Mouse (Mus musculus) testis, adult 2 months (tissue): ENCODE results near the gene Daam1.

Experiments
- CTCF ChIP-seq: fragments of 200-500 bp; IDR thresholded peaks from 2 replicates; pipeline ENCODE4 v1.5.1; 2012; ENCODE audit warnings: low read depth, mild to moderate bottlenecking, inconsistent platforms, low read length, moderate library complexity; ENCODE audit not compliant: control insufficient read depth, insufficient read depth, insufficient replicate concordance
- POLR2A ChIP-seq: fragments of 200-500 bp; IDR thresholded peaks from 2 replicates; pipeline ENCODE4 v1.6.1; 2012; ENCODE audit warnings: low read depth, mild to moderate bottlenecking, inconsistent platforms, low read length, moderate library complexity; ENCODE audit not compliant: control insufficient read depth

DNA sequence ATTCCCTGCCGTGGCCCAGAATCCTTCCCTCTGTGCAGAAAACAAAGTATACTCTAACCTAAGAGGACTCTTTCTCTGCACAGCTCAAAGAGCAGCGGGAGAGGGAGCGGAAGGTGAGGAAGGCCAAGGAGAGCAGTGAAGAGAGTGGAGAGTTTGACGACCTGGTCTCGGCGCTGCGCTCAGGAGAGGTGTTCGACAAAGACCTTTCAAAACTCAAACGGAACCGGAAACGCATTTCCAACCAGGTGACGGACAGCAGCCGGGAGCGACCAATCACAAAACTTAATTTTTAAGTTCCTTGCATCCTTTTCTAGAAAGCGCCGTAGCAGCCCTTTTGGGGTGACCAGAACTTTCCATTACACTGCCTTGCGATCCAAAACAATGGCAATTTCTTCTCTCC, 158.7 kb downstream of the Daam1 start:
- TF ChIP-seq CTCF, result no peak
- TF ChIP-seq POLR2A, result no peak
